Mouse (Mus musculus) cortical plate, adult 2 months (tissue): ENCODE data around the gene Tnrc6c.

Experiments used
- CTCF ChIP-seq: fragments of 200-500 bp; IDR thresholded peaks from 2 replicates; pipeline ENCODE4 v1.5.1; 2011; ENCODE audit warnings: mild to moderate bottlenecking, control low read depth, low read length; ENCODE audit not compliant: insufficient read depth; ENCODE audit errors: extremely low read depth
- POLR2A ChIP-seq: fragments of 200-500 bp; IDR thresholded peaks from 2 replicates; pipeline ENCODE4 v1.6.1; 2011; ENCODE audit warnings: mild to moderate bottlenecking, low read length, control low read depth; ENCODE audit not compliant: insufficient read depth; ENCODE audit errors: extremely low read depth

DNA sequence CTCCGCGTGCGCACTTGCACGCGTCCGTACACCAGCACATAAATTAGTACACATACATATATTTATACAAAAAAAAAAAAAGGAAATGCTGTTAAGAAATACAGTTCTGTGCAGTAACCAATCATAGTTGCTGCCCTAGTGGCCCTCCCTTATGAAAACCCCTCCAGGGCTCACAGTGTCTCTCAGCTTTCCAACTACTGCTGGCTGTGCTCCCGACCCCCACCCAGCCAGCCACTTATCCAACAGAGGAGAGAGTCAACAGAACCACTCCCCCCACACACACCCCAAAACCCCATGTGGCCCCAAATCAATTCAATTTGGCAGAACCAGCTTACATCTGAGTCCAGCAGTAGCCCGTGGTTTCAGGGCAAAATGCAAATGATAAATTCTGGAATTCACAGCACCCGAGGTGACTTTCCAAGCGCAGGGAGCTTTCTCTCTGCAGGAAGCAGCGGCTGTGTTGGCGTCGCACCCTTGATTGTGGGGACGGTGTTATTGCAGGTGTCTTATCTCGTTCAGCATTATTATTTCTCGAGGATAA lies 36.7 kb upstream of the Tnrc6c start:
- TF ChIP-seq POLR2A: no peak
- no peak for TF ChIP-seq CTCF
